Mouse (Mus musculus): ENCODE results near the gene Tap2.

- no peak for TF ChIP-seq CTCF (IDR thresholded peaks at IDR 0.05; ENCODE audit: low read depth)
- TF ChIP-seq EP300 (IDR thresholded peaks at IDR 0.05; ENCODE audit: low read depth) = no peak
Observed at GRCm38 (mm10) chr17:34187261-34187916, 15.9 kb upstream of the Tap2 start, which contains the start of the genes Tap1 and Psmb9.

All from heart, postnatal 0 days (tissue).